Mouse (Mus musculus) heart, postnatal 25 days (tissue): ENCODE data around the gene Pdzd8. TPM values are rescaled to one million over a fixed set of nuclear protein-coding genes. Genes with fewer than 3 reads are reported as not detected.

ENCODE experiments used
- total RNA-seq, 2 experiments: library from RNA; stranded (reverse); gene quantifications; 2 replicates each; pipeline ENCODE4 v1.2.3; 2021

The Pdzd8 gene
- total RNA-seq, 2 experiments from 2014 or later: 23.0 to 25.1 TPM

Other genes with a start within 250 kb of the Pdzd8 start
- not detected for gene Vax1, start 175.7 kb downstream of the Pdzd8 start, total RNA-seq
- gene Kcnk18, start 126.6 kb downstream of the Pdzd8 start, total RNA-seq: not detected
- under 1 TPM; 0.68 to 0.70 TPM for gene Slc18a2, start 84.9 kb downstream of the Pdzd8 start, total RNA-seq
- 100 to 1,000 TPM; 247 to 305 TPM for gene Rps12-ps3, start 23.5 kb downstream of the Pdzd8 start, total RNA-seq
- not detected for gene Emx2, start 112.6 kb upstream of the Pdzd8 start, total RNA-seq